Mouse (Mus musculus) skeletal muscle tissue, adult 2 months (tissue): ENCODE measurements around the gene Nudt2.
"Not testable (repeated sequence)": the region's sequence is repeated elsewhere in the genome, so short reads cannot be mapped to it uniquely, and the experiment has no call there.

Source experiments
- DNase-seq: peaks from one replicate; pipeline ENCODE4 v3.0.0-alpha.2; 2012; ENCODE audit warnings: low read depth, low spot score

Nudt2 gene

DNA sequence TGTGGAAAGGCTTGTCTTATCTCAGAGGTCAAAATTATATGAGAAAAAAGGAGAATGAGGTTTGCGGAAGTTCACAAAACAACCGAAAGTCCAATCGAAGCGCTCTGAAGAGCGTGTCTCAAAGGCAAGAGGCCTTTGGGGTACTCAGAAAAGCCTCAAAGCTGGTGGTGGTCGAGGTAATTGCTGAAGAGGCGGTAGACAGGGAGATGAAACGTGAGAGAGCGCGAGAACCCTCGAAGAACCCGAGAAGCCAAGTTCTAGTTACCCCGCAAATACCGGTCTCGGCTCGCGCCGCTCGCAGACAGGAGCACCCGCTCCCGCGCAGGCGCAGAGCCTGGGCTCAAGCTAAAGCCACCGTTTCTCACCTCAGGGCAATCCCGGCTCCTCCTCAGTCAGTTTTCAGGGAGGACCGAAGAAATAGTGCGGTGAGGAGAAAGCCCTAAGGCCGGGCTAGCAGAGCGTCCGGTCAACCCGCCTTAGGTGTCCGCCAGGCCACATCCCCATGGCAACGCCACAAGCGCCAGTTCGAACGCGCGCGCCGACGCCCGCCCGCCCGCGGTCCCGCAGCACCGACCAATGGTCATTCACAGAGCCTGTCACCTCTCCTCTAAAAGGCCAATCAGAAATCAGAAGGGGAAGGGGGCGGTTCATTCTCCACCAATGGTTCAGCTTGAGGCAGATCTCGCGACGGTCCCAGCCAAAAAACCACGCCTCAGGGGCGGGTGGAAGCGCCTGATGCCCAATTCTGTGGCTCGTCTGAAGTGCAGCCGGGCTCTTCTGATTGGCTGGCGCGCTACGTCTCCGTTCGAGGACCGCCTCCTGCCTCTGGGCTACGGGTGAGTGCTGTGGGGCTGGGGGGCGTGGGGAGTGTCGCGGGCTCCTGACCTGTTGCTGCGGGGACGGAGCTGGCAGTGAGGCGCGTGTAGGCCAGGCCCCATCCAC lies at the start of gene Nudt2, which contains the start of gene Kif24:
Gene Nudt2, plus strand, starts transcription at position 807 of the 942 bp plus-strand sequence.
Gene Kif24, minus strand, starts transcription at position 543 of the 942 bp plus-strand sequence.
- peak; percentile 98 for DNase-seq

DNA sequence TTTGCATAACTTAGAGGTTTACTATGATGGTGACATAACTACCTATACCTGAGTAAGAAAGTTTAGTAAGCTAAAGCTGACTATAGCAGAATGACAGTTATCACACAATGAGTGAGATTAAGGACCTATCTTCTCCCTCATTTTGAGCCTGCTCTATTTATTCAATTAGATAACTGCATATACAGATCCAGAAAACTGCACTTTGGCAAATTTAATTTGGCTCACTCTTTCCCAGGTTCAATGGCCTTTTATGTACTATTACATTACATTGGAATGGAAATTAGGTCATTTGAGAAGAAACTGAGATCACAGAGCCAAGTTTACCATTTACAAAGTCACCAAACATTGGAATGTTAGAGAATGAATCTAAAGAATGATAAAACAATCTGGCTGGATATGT lies 48.0 kb upstream of the Nudt2 start:
- no peak for DNase-seq

DNA sequence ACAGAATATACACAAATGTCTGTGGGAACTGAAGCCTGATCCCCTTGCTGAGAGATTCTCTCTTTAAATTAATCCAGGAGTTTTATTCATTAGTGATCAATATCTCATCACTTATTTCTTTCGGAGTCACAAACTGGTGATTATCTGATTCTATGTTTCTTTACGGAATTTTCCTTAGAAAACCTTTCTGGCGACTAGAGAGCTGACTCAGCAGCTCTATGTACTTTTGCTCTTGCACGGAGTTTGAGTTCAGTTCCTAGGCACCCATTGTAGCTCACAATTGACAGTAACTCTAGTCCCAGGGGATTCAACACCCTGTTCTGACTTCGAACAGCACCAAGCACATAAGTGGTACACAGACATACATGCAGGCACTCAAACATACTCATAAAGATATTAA lies 26.0 kb upstream of the Nudt2 start:
- no peak for DNase-seq

DNA sequence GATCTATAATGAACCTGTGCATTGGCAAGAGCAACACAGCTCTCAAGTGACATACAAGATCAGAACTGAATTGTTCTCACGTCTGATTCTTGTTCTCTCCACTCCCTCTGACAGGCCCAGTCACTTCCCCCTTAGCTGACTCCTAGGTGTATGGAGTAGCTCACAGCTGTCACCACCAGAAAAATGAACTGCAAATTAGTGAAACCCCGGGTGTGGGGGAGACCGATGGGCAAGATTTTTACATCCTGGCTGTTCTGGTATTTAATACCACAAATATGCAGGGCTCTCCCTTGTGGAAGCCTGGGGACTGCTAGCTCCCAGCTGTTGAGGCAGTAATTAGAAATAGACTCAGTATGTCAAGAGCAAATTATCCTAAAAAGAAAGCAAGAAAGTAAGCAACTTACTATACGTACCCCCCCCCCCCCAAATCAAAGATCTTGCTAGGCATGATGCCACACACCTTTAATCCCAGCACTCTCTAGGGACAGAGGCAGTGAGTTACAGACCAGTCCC lies 22.1 kb upstream of the Nudt2 start:
- no peak for DNase-seq

DNA sequence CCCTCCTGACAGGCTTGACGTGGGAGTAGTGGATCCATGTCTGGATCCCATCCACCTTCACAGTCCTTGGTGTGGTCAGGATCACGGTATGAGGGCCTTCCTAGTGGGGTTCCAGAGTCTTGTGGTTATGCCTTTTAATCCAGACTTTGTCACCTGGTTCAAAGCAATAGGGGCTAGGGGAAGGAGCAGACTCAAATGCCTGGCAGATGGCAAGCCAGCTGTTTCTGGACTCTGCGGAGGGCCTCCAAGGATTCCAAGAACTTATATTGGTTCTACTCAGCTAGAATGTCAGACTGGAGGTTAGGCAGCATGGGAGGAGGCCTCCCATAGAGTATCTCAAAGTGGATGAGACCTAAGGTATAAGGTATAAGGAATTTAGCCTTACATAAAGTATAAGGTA lies 17.4 kb upstream of the Nudt2 start:
- no peak for DNase-seq

DNA sequence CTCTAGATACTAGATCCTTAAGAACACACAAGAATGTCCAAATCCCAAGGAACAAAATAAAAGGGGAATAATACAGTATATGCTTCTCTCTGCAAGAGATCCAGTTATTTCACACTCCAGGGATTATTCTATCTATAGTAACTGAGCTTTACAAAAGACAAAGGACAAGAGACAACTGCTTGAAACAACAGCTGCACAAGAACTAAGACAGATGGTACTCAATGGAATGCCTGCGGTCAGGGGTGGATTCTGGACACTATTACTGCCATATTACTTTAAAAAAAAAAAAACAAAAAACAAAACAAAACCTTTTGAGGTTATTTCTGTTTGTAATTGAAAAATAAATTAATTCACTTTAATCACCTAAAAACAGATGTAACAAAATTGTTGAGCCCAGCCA lies 4.3 kb upstream of the Nudt2 start:
- no peak for DNase-seq

DNA sequence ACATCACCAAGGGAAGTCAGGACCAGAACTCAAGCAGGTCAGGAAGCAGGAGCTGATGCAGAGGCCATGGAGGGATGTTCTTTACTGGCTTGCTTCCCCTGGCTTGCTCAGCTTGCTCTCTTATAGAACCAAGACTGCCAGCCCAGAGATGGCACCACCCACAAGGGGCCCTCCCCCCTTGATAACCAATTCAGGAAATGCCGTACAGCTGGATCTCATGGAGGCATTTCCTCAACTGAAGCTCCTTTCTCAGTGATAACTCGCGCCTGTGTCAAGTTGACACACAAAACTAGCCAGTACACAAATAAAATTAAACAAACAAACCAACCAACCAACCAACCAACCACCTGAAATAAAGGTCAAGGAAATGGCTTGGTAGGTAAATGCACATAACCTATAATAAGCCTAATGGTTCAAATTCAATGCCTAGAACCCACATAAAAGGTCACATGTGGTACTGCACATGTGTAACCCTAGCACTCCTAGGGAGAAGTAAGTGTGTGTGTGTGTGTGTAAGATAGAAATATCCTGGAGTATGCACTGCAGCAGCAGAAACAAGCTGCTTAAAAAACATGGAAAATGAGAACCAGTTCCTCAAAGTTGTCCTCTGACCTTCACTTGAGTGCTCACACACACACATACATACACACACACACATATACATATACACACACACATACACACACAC lies 1.8 kb upstream of the Nudt2 start:
- not testable (repeated sequence) for DNase-seq

DNA sequence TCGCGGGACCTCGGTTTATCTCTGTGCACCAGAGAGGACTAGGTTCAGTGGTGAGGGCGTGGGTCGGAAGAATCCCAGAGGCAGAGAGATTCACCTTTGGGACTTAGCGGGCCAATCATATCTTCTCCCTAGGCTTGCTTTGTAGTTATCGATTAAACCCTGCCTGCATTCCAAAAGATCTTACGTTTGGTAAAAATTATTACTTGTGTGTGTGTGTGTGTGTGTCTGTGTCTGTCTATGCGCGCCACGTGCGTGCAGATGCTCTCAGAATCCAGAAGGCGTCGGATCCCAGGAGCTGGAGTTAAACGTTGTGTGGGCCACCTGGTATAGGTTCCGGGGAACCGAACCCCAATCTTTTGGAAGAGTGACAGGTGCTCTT lies 325 bp downstream of the Nudt2 start:
- no peak for DNase-seq

DNA sequence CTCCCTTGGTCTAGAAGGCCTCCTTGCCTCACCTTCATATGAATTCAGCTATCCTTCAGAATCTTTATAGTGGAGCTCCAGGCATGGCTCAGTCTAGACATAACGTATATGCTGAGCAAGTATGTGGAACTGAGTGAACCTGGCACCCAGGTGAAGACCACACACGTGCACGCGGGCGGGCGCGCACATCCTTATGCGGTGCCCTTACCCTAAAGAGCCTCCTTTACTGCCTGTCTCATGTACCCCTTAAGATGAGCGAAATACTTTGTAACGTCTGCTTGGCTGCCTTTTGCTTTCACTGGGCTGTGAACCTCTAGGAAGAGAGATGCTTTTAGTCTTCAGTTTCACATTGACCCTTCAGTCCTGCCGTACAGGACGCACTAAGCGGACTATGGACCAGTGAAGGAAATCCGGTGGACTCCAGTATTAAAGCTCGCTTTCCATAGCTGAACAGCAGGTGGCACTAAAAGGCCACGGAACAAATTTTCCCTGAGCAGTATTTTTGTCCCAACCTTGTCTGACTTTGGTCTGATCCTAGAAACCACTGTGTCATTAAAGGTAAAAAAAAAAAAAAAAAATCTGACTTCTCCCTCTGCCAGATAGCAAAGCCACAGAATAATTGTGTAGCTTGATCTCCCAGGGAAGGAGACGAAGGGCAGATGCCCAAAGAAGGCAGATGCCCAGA lies 3.6 kb downstream of the Nudt2 start:
- DNase-seq = peak; percentile 40

DNA sequence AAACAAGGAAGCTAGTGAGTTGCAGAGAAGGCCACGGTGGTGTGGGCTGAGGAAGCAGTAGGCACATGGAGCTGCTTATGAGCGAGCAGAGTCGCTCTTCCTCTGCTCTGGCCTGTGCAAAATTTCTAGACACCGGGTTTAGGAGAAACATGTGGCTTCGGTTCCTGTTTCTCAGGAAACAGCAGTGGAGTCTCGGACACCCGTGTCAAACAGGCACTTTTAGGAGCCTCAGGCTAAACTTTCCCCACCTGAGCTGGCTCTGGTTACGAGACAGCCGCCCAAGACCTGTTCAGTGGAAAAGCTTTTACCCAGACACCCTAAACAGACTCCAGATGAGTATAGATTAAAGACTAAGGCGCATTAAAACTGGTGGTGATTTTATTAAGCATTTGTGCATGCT lies 4.2 kb downstream of the Nudt2 start:
- no peak for DNase-seq

DNA sequence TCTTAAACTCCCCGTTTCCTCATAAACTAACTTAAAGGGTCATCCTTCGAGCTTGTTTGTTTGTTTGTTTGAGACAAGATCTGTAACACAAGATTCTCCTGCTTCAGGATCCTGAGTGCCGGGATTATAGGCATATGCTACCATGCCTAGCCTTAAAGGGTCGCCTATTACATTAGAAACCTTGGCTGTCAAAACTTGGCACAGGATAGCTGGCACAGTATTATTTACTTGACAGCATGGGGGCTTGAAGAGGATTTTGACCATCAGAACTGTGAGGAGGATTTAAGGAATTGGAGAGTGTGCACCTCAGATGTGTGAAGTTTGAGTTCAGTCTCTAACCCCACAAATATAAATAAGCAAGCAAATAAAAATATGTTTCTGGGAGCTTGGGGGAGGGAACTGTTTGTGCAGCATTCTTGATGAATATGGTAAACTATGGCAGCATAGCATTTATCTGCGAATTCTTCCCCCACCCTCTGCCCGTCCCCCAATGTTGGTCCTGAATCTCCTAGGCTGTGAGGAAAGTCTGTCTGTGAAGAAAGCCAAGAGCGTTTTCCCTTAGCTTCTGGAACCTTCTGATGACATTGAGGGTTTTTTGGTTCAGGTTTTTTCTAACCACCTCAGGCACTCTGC lies 5.2 kb downstream of the Nudt2 start:
- no peak for DNase-seq

DNA sequence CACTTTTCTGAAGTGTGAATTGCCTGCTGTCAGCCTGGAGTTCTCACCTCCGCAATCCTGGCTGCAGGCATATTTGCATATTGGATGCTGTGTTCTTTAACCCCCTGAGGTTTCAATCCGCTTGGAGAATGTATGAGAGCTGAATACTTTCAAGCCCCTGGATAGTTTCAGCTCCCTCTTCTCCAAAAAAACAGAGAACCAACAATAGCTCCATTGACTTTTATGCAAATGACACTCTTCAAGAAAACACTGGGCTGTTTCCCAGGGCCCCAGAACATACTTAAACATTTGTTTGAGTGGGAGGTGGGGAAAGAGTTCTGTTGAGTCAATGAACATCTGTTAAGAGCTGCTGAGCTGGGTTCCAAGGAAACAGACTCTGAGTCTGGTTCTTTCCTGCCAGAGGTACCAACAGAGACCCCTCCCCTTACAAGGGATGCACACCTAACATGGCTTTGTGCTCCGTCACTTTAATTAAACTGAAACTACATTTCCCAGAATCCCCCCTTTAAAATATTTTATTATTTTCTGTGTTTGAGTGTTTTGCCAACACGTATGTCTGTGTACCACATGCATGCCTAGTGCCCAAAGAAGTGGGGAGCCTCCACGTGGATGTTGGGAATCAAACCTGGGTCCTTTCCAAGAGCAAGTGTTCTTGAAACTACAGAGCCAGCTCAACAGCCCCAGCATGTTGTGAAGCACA lies 5.9 kb downstream of the Nudt2 start:
- no peak for DNase-seq

DNA sequence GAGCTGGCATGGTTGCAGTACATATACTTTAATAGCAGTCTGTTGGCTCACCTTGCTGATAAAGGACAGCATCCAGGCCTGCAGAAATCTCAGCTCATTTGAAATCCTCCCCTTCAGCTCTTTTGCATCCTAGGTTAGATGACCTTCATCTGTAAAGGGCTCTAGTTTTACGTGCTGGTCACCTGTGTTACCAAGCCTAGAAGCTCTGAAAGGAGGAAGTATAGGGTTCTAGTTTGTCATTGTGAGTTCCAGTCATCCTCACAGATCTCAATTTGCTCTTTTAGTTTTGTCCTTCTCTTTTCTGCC lies 6.4 kb downstream of the Nudt2 start:
- no peak for DNase-seq

DNA sequence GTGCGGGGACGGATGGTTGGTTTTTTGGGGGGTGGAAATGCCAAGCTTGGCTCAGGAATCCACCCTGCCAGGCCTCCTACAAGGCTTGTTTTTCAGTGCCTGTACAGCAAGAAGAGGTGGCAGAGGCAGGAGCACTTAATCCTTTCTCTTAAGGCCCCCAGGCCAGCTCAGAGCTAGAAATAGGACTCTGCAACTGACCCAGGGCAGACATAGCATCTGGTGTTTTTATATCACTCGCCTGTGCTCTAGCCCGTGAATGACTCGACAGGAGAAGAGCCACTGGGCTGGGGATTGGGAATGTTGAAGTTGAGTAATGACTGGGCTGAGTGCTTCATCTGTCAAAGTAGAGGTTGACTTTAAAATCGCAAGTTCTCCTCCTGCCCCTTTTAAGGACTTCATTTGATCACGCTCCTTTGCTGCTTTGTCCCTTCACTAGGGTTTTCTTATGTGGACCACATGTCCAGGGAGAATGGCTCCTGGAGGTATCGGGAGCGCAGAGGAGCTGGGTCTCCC lies 12.8 kb downstream of the Nudt2 start:
- DNase-seq = peak; percentile 75

DNA sequence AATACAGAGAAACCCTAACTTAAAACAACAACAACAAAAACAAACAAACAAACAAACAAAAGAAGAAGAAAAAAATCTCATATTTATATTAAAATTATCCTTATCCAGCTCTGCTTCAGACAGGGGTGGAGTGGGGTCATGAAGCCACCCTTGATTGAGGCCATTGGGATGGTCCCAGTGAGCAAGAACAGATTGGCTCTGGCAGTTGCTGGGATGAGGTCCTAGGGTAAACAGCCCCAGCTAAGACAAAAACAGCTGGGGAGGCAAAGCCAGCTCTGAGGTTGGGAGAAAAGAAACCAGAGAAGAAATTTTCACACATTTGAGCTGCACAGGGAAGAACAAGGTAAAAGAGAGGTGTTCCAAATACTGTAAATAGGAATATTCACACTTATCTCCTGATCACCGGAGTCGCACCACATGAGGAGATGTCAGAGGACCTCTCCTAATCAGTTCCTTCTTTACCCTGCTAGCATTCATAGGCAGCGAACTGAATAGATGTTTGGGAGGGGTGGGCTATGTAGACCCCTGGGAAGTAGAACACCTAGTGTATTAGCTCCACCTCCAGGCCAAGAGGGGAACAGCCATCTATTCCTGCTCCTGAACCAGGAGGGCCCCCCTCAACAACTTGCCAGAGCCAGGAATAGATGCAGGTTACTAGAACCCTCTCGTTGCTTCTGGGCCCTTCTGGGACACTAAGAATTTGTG lies 14.0 kb downstream of the Nudt2 start:
- no peak for DNase-seq

DNA sequence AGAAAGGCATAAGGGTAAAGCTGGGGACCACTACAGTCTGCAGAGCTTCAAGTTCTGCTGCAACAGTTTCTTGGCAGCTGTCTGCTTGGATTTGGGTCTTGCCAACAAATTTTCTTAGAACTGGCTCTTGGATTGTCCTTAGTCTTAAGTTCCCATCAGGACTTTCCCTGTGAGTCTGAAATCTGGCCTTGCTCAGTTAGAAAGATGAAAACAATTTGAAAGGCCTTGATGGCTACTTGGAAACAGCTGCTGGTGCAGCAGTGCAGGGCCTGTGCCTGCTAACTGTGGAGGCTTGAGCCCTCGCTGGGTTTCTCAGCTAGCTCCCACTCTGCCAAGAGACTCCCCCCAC lies 14.5 kb downstream of the Nudt2 start:
- peak; percentile 62 for DNase-seq

DNA sequence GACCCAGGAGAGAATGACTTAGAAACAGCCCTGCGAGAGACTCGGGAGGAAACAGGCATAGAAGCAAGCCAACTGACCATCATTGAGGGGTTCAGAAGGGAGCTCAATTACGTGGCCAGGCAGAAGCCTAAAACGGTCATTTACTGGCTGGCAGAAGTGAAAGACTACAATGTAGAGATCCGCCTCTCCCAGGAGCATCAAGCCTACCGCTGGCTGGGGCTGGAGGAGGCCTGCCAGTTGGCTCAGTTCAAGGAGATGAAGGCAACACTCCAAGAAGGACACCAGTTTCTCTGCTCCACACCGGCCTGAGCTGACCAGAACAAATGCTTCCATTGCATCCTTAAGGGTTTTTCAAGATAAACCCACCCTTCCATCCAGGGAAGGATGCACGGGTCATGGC lies 15.3 kb downstream of the Nudt2 start:
- peak; percentile 85 for DNase-seq

DNA sequence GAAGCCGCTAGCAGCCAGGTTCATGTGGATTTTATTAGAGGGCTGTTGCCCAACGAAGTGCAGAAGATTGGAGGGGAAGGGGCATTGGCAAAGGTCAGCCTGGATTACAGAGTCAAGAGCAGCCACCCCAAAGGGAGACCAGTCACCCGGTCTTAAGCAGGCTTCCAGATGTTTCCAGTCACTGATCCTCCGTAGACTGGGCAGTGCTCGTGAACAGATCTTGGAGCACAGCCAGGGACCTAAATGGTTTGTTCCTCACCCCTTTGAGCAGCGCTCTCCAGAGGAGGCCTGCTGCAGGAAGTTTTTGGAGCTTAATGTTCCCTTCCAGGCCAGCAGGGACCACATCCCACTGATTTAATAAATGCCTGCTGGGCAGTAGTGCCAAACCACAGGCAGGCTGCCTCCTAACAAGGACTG lies 16.7 kb downstream of the Nudt2 start:
- DNase-seq = peak; percentile 89

DNA sequence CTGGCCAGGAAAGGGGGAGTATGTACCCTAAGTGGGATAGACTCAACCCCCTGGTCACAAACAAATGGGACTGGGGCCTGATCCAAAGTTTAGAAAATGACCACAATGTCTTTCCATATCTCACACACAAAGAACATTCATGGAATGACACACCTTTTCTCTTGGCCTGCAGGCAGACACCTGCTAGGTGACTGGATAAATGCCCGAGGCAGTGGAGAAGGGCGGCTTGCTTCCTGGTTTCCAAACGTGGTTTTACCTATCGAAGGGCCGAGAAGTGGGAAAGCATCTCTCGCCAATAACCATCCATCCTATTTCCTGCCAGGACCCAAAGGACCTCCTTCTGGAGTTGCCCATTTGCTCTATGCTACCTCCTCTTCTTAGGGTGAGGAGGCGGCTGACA lies 28.0 kb downstream of the Nudt2 start:
- DNase-seq = no peak

DNA sequence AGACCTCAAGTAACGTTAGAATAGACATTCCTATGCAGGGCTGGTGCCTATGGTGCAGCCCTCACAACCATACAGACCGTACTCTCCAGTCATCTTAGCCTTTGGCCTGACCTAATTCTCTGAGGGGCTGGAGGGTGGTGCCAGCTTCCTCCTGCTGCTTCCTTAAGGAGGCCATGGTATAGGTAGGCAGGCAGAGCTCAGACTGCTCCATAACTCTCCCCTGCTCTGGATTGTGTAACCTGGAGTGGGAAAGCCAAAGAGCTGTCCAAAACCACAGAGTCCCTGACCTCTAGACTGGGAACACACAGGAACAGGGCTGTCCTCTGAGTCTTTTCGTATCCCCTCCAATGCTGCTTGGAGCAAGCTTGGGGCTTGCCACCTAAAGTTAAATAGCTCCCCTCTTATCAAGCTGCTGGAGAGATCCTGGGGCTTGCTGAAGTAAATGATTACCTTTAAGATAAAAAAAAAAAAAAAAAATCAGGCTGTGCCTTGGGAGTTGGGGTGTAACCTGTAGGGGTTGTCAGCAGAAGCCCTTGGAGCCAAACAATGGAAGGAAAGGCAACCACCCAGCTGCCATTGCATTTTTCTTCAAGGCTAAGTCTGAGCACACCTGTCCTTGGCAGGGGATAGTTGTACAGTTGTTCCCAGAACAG lies 28.6 kb downstream of the Nudt2 start:
- no peak for DNase-seq
